Mouse (Mus musculus): ENCODE results near the gene Nudt5. TPM values are rescaled to one million over a fixed set of nuclear protein-coding genes. Genes with fewer than 3 reads are reported as not detected.

The Nudt5 gene
- 15.4 and 16.1 TPM in 2 replicates for polyA plus RNA-seq (2012; rRNA removed)

DNA sequence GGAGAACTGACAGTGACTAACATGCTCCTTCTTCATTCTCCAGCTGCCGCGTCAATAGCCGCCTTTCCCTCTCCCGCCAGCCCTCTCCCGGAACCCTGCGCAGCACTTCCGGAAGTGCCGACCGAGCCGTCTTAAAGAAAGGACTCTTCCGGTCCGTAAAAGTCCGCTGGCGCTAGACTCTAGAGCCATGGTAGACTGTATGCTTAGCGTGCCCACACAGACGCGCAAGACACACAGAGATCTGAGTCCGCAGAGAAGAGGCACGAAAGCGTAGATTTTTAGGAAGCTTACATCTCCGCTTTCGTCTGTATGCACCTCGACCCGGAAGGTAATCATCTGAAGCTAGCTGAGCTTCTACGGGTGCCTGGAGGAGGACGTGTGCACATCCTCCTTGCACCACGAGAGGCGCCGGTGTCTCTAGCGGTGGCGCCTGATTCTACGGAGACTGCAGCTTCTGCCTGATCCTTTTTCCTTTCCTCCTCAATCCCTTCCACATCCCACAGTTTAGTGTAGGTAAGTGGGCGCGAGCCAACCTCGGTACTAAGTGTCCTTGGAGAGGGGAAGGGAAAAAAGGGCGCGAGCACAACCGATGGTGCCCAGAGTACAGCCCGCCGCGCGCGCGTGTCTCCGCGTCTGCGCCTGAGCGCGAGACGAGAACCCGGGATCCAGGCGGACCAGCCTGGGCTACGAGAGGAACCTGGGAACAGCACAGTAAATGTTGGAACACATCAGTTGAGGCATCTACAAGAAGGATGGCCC lies at the start of gene Nudt5, which contains the start of gene Cdc123:
Nudt5 (plus strand) TSS at position 147 of the 759 bp plus-strand sequence.
Cdc123 (minus strand) TSS at position 292 of the 759 bp plus-strand sequence.

DNA sequence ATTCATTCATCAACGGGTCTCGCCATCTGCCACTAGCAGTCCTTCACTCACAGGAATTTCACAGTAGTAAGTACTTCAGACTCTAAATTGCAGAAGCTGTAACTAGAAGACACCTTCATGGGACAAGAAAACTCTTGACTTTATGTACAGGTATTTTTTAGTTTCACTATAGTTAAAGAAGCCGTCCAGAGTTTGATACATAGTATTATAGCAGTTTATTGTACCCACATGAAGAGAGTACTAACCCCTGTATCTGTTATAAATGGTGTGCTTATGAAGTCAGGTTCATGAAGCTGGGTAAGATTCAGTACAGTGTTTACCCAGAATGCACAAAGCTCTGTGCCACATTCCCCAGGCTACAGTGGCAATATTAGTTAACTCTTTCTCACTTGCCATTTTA lies 18.0 kb downstream of the Nudt5 start, which contains the start of gene Gm13199:
Gm13199 (minus strand) TSS at position 101 of the 400 bp plus-strand sequence.

DNA sequence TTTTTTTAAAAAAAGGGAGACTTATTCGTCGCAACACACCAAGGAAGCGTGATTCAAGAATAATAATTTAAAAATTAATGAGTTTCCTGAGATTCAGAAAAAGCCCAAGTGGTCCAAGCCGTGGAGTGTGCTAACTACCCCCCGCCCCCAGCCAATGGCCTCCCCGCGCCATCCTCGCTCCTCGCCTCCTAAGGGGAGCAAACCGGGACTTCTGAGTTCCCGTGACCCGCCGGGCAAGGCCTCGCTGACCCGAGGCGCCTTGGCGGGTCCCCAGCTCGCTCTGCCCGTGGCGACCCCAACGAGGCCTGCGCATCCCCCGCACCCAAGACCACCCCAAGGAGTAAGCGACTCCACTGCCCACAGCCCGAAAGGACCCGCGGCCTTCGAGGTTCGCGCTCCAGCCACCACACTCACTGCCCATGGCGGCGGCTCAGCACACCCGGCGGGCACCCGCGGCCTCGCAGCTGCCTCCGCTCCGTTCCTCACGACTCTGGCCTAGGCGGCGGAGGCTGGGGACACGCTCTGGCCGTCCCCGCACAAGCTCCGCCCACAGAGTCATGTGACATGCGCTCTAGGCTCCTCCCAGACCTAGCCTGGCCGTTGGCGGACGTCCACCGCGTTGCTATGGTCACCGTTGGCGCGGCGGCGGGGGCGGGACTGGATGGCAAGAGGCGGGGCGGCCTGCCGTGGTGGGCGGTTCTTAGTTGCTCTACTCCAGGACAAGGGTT lies 50.2 kb downstream of the Nudt5 start, which contains the start of gene Sec61a2:
Sec61a2 (minus strand) TSS at position 590 of the 728 bp plus-strand sequence.

Other genes starting within 250 kb of the Nudt5 start
- gene Camk1d, start 130.5 kb upstream of the Nudt5 start, polyA plus RNA-seq (2012; rRNA removed): 1.9 and 2.0 TPM in 2 replicates
- 100 and 104 TPM in 2 replicates for gene Cdc123, start 145 bp downstream of the Nudt5 start, polyA plus RNA-seq (2012; rRNA removed)
- 0.70 and 1.0 TPM in 2 replicates for gene Gm13199, start 17.9 kb downstream of the Nudt5 start, polyA plus RNA-seq (2012; rRNA removed)
- 21.2 and 24.2 TPM in 2 replicates for gene Sec61a2, start 50.4 kb downstream of the Nudt5 start, polyA plus RNA-seq (2012; rRNA removed)
- gene Dhtkd1, start 97.8 kb downstream of the Nudt5 start, polyA plus RNA-seq (2012; rRNA removed): 8.0 and 10.0 TPM in 2 replicates
- 6.9 and 7.7 TPM in 2 replicates for gene Upf2, start 106.5 kb downstream of the Nudt5 start, polyA plus RNA-seq (2012; rRNA removed)

Data from liver, embryonic 18 days (tissue).